Mouse (Mus musculus): ENCODE data around the gene Vmn2r48.
"Not testable (repeated sequence)": the region's sequence is repeated elsewhere in the genome, so short reads cannot be mapped to it uniquely, and the experiment has no call there.

Gene Vmn2r48

DNA sequence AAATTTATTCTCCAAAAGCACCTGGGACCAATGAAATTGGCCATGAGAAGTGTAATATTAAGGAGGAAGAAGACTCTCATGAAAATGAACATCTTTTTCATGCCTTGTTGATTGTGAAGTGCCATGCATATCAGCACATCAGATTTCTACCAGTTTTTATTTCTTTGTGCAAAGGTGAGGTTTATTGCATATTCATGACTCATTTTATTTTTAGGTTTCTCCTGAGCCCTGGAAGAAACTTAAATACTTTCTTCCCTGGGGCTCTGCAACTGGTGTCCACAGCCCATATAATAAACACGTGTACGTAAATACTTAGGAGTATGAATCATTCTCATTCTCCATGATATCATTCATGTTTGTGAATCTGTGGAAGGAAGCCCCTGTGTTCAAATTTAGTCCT is at the start of gene Vmn2r48:
Vmn2r48 (minus strand) TSS at position 101 of the 400 bp plus-strand sequence.
- not testable (repeated sequence) for DNase-seq (ENCODE audit: low spot score in 2 of 2)

DNA sequence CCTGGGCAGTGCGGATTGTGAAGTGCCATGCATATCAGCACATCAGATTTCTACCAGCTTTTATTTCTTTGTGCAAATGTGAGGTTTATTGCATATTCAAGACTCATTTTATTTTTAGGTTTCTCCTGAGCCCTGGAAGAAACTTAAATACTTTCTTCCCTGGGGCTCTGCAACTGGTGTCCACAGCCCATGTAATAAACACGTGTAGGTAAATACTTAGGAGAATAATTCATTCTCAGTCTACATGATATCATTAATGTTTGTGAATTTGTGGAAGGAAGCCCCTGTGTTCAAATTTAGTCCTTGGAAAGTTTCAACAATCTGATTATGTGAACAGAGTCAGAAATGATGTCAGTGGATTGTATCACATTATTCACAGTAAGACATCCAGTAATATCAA is 38.8 kb upstream of the Vmn2r48 start, which contains the start of gene Vmn2r49:
Vmn2r49 (minus strand) TSS at position 101 of the 400 bp plus-strand sequence.
- DNase-seq (ENCODE audit: low spot score in 2 of 2) = not testable (repeated sequence)
